Mouse (Mus musculus): ENCODE measurements around the gene Syne1. TPM values are rescaled to one million over a fixed set of nuclear protein-coding genes. Genes with fewer than 3 reads are reported as not detected.

Syne1 gene
- polyA plus RNA-seq, 1 experiment from 2014 or later = 21.7 TPM

DNA sequence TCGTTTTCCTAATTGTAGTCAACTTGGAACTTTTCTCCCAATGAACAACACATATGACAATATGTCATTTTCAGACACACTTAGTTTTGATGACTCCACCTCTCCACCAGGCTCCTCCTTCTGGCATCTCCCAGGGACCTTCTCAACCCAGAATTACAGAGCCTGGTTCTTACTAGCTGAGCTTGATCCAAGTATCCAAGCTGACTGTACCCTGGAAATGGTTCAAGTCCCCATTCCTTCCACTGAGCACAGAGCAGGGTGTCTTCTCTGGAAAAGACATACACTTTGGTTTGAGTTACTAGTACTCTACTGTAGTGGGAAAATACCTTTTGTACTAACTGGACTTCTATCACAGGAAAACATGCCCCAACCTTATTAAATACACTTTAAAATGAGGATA lies 197.9 kb downstream of the Syne1 start:
- DNase-seq (ENCODE audit: low spot score) (no peak), ATAC-seq (ENCODE audit: low FRiP score) (no peak)
- no peaks in the 10 kb centered on the region for H3K36me3 ChIP-seq (replicated peaks; ENCODE audit: control insufficient read depth, insufficient read depth)
- H3K27ac ChIP-seq = no peak overlapping the region
- H3K4me1 ChIP-seq (replicated peaks; ENCODE audit: control insufficient read depth, insufficient read depth, low read length) = no peaks in the 10 kb centered on the region
- no peaks in the 10 kb centered on the region for H3K27me3 ChIP-seq (ENCODE audit: control insufficient read depth, insufficient read depth, low read length)
- no peak overlapping the region for H3K4me3 ChIP-seq (replicated peaks; ENCODE audit: low read length)
- H3K4me2 ChIP-seq (replicated peaks) = no peak overlapping the region
- no peak overlapping the region for H3K9ac ChIP-seq
- H3K9me3 ChIP-seq (ENCODE audit: control insufficient read depth, low read length) = no peaks in the 10 kb centered on the region
- 83% methylated on average over 1 of the region's 1 CpGs for WGBS

DNA sequence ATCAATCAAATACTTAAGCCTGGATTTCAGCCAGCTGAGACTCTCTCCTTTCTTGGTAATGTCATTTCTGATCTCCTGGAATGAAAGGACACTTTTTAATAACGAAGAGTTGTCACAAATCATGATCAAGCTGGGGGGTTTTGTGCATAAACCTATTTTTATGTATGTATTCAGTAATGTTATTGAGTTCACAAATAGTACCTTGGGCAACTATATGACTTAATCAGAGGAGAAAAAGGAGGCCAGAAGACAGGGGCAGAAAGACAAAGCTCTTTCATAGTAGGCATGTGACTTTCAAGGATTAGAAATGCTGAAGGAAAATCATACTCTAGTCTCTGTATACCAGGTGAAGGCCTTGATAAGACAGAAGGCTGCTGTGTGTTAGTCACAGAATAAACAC lies 204.4 kb downstream of the Syne1 start:
- no peak overlapping the region for H3K9ac ChIP-seq
- no peak overlapping the region for H3K4me2 ChIP-seq (replicated peaks)
- no peak overlapping the region for H3K27ac ChIP-seq
- no peaks in the 10 kb centered on the region for H3K4me1 ChIP-seq (replicated peaks; ENCODE audit: control insufficient read depth, insufficient read depth, low read length)
- H3K4me3 ChIP-seq (replicated peaks; ENCODE audit: low read length) = no peak overlapping the region
- no peak for DNase-seq (ENCODE audit: low spot score)
- H3K27me3 ChIP-seq (ENCODE audit: control insufficient read depth, insufficient read depth, low read length) = no peaks in the 10 kb centered on the region
- 66% methylated on average over 1 of the region's 1 CpGs for WGBS
- no peaks in the 10 kb centered on the region for H3K9me3 ChIP-seq (ENCODE audit: control insufficient read depth, low read length)
- ATAC-seq (ENCODE audit: low FRiP score) = no peak
- no peaks in the 10 kb centered on the region for H3K36me3 ChIP-seq (replicated peaks; ENCODE audit: control insufficient read depth, insufficient read depth)

DNA sequence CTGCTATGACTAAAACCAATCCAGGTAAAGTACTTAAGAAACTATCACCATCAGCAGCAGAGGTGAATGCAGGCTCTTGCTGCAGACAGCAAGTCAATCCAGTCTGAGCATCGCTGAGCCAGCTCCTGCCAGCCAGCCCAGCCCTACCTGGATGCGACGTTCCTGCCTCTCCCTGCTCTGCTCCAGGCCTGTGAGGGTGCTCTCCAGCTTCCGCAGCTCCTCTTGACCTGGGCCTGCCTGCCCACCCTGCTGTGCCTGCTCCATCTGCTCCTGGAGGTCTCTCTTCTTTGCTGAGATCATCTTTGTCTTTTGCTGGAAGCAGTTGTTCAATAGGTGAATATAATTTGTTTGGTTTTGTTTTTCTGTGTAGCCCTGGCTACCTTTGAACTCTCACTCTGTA lies 208.1 kb downstream of the Syne1 start:
- Histone ChIP-seq H3K9me3 (ENCODE audit: control insufficient read depth, low read length) (no peaks in the 10 kb centered on the region), H3K4me2 (replicated peaks) (no peak overlapping the region), H3K27me3 (ENCODE audit: control insufficient read depth, insufficient read depth, low read length) (no peaks in the 10 kb centered on the region), H3K4me3 (replicated peaks; ENCODE audit: low read length) (no peak overlapping the region), H3K4me1 (replicated peaks; ENCODE audit: control insufficient read depth, insufficient read depth, low read length) (no peaks in the 10 kb centered on the region), H3K9ac (no peak overlapping the region), H3K27ac (no peak overlapping the region), H3K36me3 (replicated peaks; ENCODE audit: control insufficient read depth, insufficient read depth) (no peaks in the 10 kb centered on the region)
- DNase-seq (ENCODE audit: low spot score) (no peak), ATAC-seq (ENCODE audit: low FRiP score) (no peak)
- 73% methylated on average over 4 of the region's 4 CpGs for WGBS

GRCm38 (mm10) chr10:5336394-5336793 lies 214.9 kb downstream of the Syne1 start:
- Histone ChIP-seq H3K4me2 (replicated peaks) (no peak overlapping the region), H3K27me3 (ENCODE audit: control insufficient read depth, insufficient read depth, low read length) (no peaks in the 10 kb centered on the region), H3K27ac (no peak overlapping the region), H3K9me3 (ENCODE audit: control insufficient read depth, low read length) (no peaks in the 10 kb centered on the region), H3K9ac (no peak overlapping the region), H3K4me3 (replicated peaks; ENCODE audit: low read length) (no peak overlapping the region), H3K4me1 (replicated peaks; ENCODE audit: control insufficient read depth, insufficient read depth, low read length) (no peaks in the 10 kb centered on the region), H3K36me3 (replicated peaks; ENCODE audit: control insufficient read depth, insufficient read depth) (no peaks in the 10 kb centered on the region)
- ATAC-seq (ENCODE audit: low FRiP score) (no peak), DNase-seq (ENCODE audit: low spot score) (no peak)

DNA sequence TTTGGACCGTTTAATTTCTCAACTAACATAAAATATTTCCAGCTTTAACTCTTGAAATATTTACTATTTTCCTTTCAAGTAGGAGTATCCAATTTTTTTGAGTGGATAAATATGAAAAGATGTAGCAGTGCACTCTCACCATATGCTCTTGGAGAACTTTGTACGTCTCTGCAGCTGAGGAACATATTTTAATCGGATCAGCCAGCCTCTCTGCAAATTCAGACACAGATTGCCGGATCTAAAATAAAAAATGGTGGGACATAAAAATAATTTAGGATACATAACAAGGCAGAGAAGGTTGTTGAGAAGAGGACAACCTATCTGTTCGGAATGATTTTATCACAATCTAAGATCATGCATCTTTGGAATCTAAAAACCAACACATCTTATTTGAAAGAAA lies 218.5 kb downstream of the Syne1 start:
- Histone ChIP-seq H3K4me2 (replicated peaks) (no peak overlapping the region), H3K27ac (no peak overlapping the region), H3K36me3 (replicated peaks; ENCODE audit: control insufficient read depth, insufficient read depth) (no peaks in the 10 kb centered on the region), H3K4me1 (replicated peaks; ENCODE audit: control insufficient read depth, insufficient read depth, low read length) (no peaks in the 10 kb centered on the region), H3K4me3 (replicated peaks; ENCODE audit: low read length) (no peak overlapping the region), H3K27me3 (ENCODE audit: control insufficient read depth, insufficient read depth, low read length) (no peaks in the 10 kb centered on the region), H3K9me3 (ENCODE audit: control insufficient read depth, low read length) (no peaks in the 10 kb centered on the region), H3K9ac (no peak overlapping the region)
- WGBS = 94% methylated on average over 5 of the region's 5 CpGs
- ATAC-seq (ENCODE audit: low FRiP score) (no peak), DNase-seq (ENCODE audit: low spot score) (no peak)

DNA sequence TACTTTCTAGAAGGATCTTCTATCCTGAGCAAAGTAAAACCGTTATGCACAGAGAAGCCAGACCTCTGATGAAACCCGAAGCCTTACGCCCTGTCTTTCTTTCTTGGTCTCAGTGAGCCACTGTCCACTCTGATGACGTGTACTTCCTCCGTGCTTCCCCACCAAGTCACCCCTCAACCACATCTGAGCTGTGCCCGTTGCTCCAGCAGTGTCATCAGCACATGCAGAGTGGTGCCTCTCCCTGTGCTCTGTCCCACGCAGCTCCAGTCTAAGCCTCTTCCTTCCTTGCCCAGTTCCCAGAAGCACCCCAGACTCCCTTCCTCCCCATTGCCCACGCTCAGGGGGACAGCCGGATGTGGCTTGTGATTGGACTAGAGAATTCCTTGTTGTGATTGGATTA lies 224.6 kb downstream of the Syne1 start:
- Histone ChIP-seq H3K36me3 (replicated peaks; ENCODE audit: control insufficient read depth, insufficient read depth) (no peaks in the 10 kb centered on the region), H3K27me3 (ENCODE audit: control insufficient read depth, insufficient read depth, low read length) (no peaks in the 10 kb centered on the region), H3K4me1 (replicated peaks; ENCODE audit: control insufficient read depth, insufficient read depth, low read length) (no peaks in the 10 kb centered on the region), H3K9me3 (ENCODE audit: control insufficient read depth, low read length) (no peaks in the 10 kb centered on the region), H3K4me2 (replicated peaks) (no peak overlapping the region), H3K9ac (no peak overlapping the region), H3K4me3 (replicated peaks; ENCODE audit: low read length) (no peak overlapping the region), H3K27ac (no peak overlapping the region)
- 82% methylated on average over 9 of the region's 9 CpGs for WGBS
- ATAC-seq (ENCODE audit: low FRiP score) (no peak), DNase-seq (ENCODE audit: low spot score) (no peak)

DNA sequence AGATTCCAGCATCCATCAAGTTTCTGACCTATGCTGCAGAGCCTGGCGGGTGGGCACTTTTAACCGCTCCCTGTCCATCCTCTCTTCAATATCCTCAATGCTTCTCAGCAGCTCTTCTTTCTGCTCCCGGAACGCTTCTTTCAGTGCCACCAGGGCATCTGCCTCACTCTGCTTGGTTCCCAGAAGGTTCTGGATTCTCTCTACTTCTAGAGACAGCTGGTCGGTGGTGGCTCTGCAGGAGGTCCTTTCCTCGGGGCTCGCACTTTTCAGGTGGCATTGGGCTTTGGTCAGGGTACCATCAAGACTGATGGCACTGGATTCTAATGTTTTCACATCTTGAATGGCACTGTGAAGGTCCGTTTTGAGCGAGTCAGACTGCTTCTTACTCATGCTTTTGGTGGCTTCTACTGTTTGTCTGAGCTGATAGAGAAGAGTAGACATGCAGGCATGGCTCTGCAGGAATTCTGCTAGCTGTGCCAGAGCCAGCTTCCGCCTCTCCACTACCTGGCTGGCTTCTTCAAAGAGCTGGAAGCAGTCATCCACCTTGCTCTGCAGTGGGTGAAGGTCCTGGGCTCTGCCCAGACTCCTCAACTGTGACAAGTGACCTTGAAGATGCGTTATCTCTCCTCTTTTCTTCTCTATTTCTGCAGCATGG lies 227.4 kb downstream of the Syne1 start:
- ATAC-seq (ENCODE audit: low FRiP score) (no peak), DNase-seq (ENCODE audit: low spot score) (no peak)
- H3K9ac ChIP-seq = no peak overlapping the region
- no peaks in the 10 kb centered on the region for H3K27me3 ChIP-seq (ENCODE audit: control insufficient read depth, insufficient read depth, low read length)
- 89% methylated on average over 11 of the region's 11 CpGs for WGBS
- H3K36me3 ChIP-seq (replicated peaks; ENCODE audit: control insufficient read depth, insufficient read depth) = no peaks in the 10 kb centered on the region
- H3K9me3 ChIP-seq (ENCODE audit: control insufficient read depth, low read length) = no peaks in the 10 kb centered on the region
- no peak overlapping the region for H3K4me2 ChIP-seq (replicated peaks)
- no peak overlapping the region for H3K4me3 ChIP-seq (replicated peaks; ENCODE audit: low read length)
- H3K27ac ChIP-seq = no peak overlapping the region
- no peaks in the 10 kb centered on the region for H3K4me1 ChIP-seq (replicated peaks; ENCODE audit: control insufficient read depth, insufficient read depth, low read length)

- H3K4me2 ChIP-seq (replicated peaks) = no peak overlapping the region
- H3K27me3 ChIP-seq (ENCODE audit: control insufficient read depth, insufficient read depth, low read length) = no peaks in the 10 kb centered on the region
- DNase-seq (ENCODE audit: low spot score) (no peak), ATAC-seq (ENCODE audit: low FRiP score) (no peak)
- no peaks in the 10 kb centered on the region for H3K4me1 ChIP-seq (replicated peaks; ENCODE audit: control insufficient read depth, insufficient read depth, low read length)
- H3K9me3 ChIP-seq (ENCODE audit: control insufficient read depth, low read length) = no peaks in the 10 kb centered on the region
- H3K4me3 ChIP-seq (replicated peaks; ENCODE audit: low read length) = no peak overlapping the region
- 57% methylated on average over 7 of the region's 7 CpGs for WGBS
- no peak overlapping the region for H3K9ac ChIP-seq
- no peaks in the 10 kb centered on the region for H3K36me3 ChIP-seq (replicated peaks; ENCODE audit: control insufficient read depth, insufficient read depth)
- H3K27ac ChIP-seq = no peak overlapping the region
Measured at GRCm38 (mm10) chr10:5322562-5322961, 228.7 kb downstream of the Syne1 start.

DNA sequence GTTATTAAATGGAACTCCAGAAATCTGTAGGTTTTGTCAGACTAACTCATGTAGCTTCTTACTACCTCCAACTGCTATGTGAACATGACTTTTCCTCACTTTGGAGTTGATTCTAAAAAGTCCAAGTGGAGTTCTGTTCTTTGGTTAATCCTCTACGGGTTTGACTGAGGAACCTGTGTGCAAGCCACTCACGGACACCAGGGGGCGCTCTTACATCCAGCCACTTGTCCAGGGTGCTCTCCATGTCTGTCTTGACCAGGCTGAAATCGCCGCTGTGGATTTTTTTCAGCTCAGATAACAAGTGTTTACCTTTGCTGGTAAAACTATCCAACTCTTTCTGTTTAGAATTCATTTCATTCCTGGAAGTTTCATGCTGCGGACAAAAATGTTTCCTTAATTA lies 233.7 kb downstream of the Syne1 start:
- no peaks in the 10 kb centered on the region for H3K4me1 ChIP-seq (replicated peaks; ENCODE audit: control insufficient read depth, insufficient read depth, low read length)
- peaks cover 6% of the 10 kb centered on the region; the same call in 1 of the 2 replicates for H3K9me3 ChIP-seq (ENCODE audit: control insufficient read depth, low read length)
- WGBS = 31% methylated on average over 6 of the region's 6 CpGs
- no peak overlapping the region for H3K4me2 ChIP-seq (replicated peaks)
- DNase-seq (ENCODE audit: low spot score) (peak; percentile 46), ATAC-seq (ENCODE audit: low FRiP score) (no peak)
- no peak overlapping the region for H3K4me3 ChIP-seq (replicated peaks; ENCODE audit: low read length)
- H3K9ac ChIP-seq = no peak overlapping the region
- no peak overlapping the region for H3K27ac ChIP-seq
- no peaks in the 10 kb centered on the region for H3K36me3 ChIP-seq (replicated peaks; ENCODE audit: control insufficient read depth, insufficient read depth)
- H3K27me3 ChIP-seq (ENCODE audit: control insufficient read depth, insufficient read depth, low read length) = no peaks in the 10 kb centered on the region

DNA sequence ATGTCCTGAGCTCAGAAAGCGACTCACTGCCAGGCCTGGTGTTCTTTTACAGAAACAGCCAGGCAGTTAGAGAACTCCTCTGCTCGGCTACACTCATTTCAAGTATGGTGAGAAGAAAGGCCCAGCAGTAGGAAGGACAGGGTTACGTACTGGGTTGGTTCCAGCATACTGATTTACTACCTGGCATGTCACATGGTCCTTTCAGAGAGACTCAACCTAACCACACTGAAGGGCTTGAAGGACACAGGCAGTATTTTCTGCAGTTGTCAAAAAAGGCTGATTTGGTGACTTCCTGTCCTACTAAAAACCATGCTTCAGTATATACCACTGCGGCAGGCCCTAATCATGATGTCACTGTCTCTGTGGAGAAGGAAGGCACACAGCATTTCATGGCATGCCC lies 238.8 kb downstream of the Syne1 start:
- no peak for DNase-seq (ENCODE audit: low spot score)
- Histone ChIP-seq H3K36me3 (replicated peaks; ENCODE audit: control insufficient read depth, insufficient read depth) (no peaks in the 10 kb centered on the region), H3K9ac (no peak overlapping the region), H3K27ac (no peak overlapping the region), H3K4me2 (replicated peaks) (no peak overlapping the region), H3K4me3 (replicated peaks; ENCODE audit: low read length) (no peak overlapping the region), H3K4me1 (replicated peaks; ENCODE audit: control insufficient read depth, insufficient read depth, low read length) (0 out of 2 replicates have a peak, but pooled peaks cover 4% of the 10 kb centered on the region), H3K27me3 (ENCODE audit: control insufficient read depth, insufficient read depth, low read length) (no peaks in the 10 kb centered on the region), H3K9me3 (ENCODE audit: control insufficient read depth, low read length) (peaks cover 6% of the 10 kb centered on the region; the same call in 1 of the 2 replicates)
- WGBS = 81% methylated on average over 4 of the region's 4 CpGs
- no peak for ATAC-seq (ENCODE audit: low FRiP score)
